Mouse (Mus musculus) G1E-ER4 (cell line): Measurements from ENCODE around the gene 1700013H16Rik. TPM values are rescaled to one million over a fixed set of nuclear protein-coding genes. Genes with fewer than 3 reads are reported as not detected.
"Not testable (repeated sequence)": the region's sequence is repeated elsewhere in the genome, so short reads cannot be mapped to it uniquely, and the experiment has no call there.

Source experiments
- GATA1 ChIP-seq: IDR thresholded peaks from one replicate; pipeline ENCODE4 v1.8.0; 2012; ENCODE audit warnings: low read length, inconsistent platforms
- polyA plus RNA-seq: library from polyadenylated mRNA; stranded (reverse); fragments of >175 nt; gene quantifications from 2 replicates; pipeline ENCODE4 v1.2.3, GENCODE M21; 2012

Gene 1700013H16Rik
- polyA plus RNA-seq, result not detected in 2 replicates

DNA sequence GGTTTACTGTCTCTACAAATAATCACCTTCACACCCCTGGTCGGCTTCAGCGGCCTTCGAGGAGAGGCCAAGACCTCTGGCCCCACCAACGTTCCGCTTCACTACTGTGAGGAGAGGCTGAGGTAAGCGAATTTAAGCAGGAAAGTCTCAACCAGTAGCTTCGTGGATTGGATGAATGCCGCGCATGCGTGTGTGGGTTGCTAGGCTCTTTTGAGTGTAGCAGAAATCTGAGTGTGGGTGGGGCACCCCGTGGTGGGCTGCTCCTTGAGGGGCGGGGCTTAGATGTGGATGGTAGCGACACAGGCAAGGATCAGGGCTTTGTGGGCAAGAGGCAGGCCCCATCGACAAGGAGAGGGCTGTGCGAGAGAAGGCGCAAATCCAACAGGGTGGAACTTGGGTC, at the start of gene 1700013H16Rik:
Gene 1700013H16Rik, minus strand, starts transcription at position 96 of the 400 bp plus-strand sequence.
- TF ChIP-seq GATA1, result no peak

DNA sequence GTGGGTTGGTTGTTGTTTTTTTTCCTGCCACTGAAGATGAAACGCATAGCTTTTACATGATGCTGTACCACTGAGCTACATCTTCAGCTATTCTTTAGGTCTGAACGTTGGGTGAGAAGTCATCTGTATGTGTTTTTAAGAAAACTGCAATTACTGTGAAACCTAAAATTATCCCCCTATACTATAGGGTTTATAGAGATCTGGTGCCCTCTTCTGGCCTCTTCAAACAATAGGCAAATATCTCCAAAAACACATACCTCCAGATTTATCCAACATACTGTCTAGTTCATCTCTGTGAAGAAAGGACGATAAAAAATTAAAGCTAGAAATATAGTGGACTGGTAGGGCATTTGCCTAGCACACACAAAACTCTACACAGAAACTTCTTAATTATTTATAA, 41.4 kb upstream of the 1700013H16Rik start:
- TF ChIP-seq GATA1, result no peak

- not testable (repeated sequence) for TF ChIP-seq GATA1
Observed at GRCm38 (mm10) chrX:53797519-53797918, 39.9 kb upstream of the 1700013H16Rik start, which contains the start of gene Xlr. Gene Xlr (minus strand): TSS chrX:53797706.

GRCm38 (mm10) chrX:53776276-53776675, 18.6 kb upstream of the 1700013H16Rik start, which contains the start of gene Zfp36l3:
Gene Zfp36l3 (minus strand): TSS chrX:53776394.
- no peak for TF ChIP-seq GATA1

DNA sequence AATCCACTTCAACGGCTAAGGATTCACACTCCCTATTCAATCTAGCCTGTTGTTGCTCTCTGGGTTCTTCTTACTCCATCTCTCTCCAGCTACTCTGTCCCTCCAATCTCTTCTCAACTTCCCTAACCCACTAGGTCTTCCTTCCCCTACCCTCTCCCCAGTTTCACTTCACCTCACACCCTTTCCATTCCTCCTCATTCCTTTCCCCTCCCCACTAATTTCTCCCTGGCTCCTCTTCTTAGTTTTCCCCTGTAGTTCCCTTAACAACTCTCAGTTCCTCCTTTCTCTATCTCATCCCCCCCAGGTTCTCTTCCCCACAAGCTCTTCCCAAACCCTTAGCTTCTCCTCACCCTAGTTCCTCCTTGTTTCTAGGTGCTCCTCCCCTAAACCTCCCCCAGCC, 4.8 kb downstream of the 1700013H16Rik start:
- no peak for TF ChIP-seq GATA1

DNA sequence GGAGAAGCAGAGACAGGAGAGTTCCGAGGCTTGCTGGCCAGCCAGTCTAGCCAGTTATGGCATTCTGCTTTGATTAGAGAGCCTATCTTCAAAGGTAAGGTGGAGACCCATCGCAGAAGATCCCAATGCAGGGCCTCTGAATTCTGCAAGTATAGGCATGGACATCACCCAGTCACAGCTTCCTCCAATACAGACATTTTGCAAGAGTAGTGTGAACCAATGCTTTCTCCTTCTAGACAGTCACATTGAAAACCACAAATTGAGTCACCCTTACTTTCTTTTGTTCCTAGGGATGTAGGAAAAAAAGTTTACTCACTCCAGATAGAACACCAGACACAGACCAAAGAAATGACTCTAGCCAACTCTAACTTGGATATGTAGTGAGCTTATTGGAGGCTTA, 28.7 kb downstream of the 1700013H16Rik start:
- no peak for TF ChIP-seq GATA1

- TF ChIP-seq GATA1, result no peak
Observed at GRCm38 (mm10) chrX:53724596-53724995, 33.0 kb downstream of the 1700013H16Rik start, which contains the start of gene 4930502E18Rik. Gene 4930502E18Rik (plus strand): TSS chrX:53724826.

DNA sequence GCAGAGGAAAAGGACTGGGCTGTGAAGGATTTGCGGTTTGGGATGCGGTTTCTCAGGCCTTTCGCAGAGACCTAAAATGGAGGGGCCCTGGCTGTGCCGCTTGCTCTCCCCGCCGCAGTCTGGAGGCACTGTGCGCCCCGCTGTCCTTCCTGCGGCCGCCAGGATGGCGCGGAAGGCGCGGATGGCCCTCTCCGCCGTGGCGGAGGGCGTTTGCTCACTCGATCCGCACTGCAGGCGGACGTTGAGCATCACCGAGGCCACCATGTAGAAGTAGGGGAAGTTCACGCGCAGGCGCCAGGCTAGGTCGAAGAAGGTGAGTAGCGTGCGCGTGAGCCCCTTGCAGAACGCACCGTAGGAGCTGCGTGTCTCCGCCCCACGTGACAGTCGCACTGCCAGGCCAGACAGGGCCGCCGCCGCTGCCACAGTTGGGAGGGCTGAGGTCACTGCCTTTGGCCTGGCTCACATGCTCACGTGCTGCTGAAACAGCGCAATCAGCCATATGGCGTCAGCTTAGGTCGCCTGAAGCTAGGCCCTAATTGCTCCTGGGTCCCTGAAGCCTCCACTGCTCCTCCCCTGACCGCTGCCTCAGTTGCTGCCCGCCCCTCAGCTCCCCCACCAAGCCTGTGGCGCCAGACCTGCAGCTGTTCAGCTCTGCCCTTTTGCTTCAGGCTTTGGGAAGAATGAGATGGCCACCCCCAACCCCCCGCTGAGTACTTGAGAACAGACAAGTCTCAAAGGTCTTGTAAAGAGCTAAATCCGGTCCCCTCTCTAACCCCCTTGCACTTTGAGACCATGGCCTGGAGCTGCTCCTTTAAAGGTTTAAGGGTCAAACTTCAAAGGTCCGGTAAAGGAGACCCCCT, 41.1 kb downstream of the 1700013H16Rik start:
- no peak for TF ChIP-seq GATA1

GRCm38 (mm10) chrX:53715942-53716322, 41.7 kb downstream of the 1700013H16Rik start:
- TF ChIP-seq GATA1, result no peak

GRCm38 (mm10) chrX:53702673-53703072, 55.0 kb downstream of the 1700013H16Rik start:
- TF ChIP-seq GATA1, result no peak

DNA sequence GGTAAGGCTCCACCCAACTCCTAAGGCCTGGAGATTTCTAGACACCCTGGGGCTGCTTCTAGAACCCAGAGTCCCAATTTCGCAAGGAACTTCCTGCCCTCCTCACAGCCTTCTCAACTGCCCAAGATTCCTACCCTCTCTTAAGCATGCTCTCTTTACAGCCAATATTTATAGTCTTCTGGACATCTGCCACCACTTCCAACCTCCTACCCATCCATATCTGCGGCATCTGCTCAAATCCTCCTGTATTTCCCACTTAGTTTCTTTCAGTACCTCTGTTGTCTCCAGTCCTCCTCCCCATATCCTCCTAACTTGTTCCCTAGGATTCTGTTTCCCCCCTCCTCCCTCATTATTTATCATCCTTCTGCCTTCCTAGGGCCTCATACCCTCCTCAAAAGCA, 58.4 kb downstream of the 1700013H16Rik start:
- no peak for TF ChIP-seq GATA1

DNA sequence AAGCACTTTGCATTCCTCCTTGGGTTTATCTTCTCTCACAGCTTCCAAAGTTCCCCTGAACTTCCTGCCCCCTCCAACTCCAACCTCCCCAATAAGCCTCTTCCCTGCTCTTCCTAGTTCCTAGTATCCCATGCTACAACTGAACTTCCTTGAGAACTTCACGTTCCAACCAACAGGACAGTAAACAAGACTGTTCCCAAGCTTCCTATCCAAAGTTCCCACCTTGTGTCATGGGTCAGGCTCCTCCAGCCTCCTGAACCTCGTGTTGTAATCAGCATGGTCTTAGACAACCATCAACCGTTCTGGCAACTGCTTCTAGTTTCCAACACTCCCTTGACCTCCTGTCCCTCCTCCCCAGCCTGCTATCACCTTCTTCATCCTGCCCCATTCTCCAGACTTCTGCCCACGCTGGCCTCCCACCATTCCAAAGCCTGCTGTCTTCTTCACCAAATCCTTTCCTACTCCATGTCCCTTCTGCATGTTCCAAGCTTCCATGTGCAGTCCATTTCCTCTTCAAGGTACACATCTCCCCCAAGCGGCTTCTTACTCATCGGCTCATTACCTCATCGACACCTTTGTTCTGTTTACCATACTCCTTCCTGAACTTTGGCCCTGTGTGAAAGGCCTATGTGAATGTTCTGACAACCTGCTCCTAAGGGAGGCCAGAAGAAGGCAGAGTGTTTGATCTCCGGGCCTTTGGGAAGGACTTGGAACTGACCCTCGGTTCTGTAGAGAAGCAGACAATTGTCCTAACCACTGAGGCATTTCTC, 63.4 kb downstream of the 1700013H16Rik start:
- no peak for TF ChIP-seq GATA1

DNA sequence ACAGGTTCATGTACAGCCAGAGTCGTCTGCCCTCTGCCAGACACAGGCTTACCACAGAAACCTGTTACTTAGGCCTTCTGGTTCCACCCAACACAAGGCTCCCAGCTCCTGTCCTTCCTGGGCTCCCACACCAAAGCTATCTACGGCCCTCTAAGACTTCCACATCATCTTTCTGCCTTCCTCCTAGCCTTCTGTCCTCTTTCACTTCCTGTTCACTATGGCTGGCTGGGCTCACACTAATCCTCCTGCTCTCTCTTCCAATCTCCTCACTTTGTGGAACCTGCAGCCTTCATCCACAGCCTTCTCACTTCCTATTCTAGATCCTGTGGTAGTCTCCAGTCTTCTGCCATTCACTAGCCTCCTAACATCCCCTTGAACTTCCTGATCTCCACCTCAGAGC, 64.5 kb downstream of the 1700013H16Rik start:
- no peak for TF ChIP-seq GATA1

Other genes with a start within 250 kb of the 1700013H16Rik start
- gene Rtl8c, start 149.8 kb downstream of the 1700013H16Rik start, polyA plus RNA-seq, result not detected in 2 replicates
- gene Gm14597, start 148.9 kb downstream of the 1700013H16Rik start, polyA plus RNA-seq, result not detected in 2 replicates
- gene Rtl8a, start 114.1 kb downstream of the 1700013H16Rik start, polyA plus RNA-seq, result not detected in 2 replicates
- not detected in 2 replicates for gene Rtl8b, start 87.4 kb downstream of the 1700013H16Rik start, polyA plus RNA-seq
- gene 4930502E18Rik, start 33.0 kb downstream of the 1700013H16Rik start, polyA plus RNA-seq, result not detected in 2 replicates
- not detected in 2 replicates for gene Zfp36l3, start 18.6 kb upstream of the 1700013H16Rik start, polyA plus RNA-seq
- gene Xlr, start 39.9 kb upstream of the 1700013H16Rik start, polyA plus RNA-seq, result 0.24 TPM in 1 of 2 replicates, not detected in the other